Mouse (Mus musculus) gastrocnemius, postnatal 14 days (tissue): ENCODE measurements at regions not wholly inside any gene's neighbourhood (a gene's known extent, or its start where the extent isn't known, plus 50 kb on each side); places are given as distances from the start of the nearest gene placed in this dataset.
A peak's percentile ranks its signal among the peaks of the same experiment; 100 is the strongest.

Source experiments
- DNase-seq: peaks from one replicate; pipeline ENCODE4 v3.0.0; 2021; ENCODE audit warnings: mixed read lengths
- intact Hi-C: fragments of 180-260 bp; cut with DNase I; formaldehyde crosslinking; loops from one replicate; pipeline ENCODE4 v1.15.1; 2025; ENCODE audit warnings: low total_unique reads

DNA sequence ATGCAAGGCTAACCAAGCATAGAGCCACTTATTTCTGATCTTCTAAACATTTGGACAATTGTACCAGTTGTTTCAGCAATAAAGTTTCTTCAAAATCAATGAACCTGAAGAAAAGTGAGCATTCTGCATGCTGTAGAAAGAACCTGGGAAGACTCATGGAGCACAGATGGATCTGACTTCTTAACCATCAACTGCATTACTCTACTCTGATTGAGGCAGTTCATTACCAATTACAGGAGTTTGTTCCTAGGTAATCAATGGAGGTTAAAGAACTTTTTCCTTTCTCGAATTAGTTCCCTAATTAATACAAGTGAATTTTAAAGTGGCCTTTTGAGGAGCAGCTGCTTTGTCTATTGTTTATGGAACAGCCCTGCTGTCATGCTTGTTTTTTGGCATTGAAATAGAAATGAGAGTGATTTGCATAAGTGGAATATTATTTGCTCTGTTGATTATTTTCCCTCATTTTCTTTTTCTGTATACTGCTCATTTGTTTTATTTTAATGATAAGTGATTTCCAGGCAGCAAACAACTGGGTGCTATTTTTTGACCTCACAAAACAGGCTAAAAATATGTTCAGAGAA is 1586.4 kb upstream of the Flrt2 start:
- intact Hi-C loops, result no loop called here

DNA sequence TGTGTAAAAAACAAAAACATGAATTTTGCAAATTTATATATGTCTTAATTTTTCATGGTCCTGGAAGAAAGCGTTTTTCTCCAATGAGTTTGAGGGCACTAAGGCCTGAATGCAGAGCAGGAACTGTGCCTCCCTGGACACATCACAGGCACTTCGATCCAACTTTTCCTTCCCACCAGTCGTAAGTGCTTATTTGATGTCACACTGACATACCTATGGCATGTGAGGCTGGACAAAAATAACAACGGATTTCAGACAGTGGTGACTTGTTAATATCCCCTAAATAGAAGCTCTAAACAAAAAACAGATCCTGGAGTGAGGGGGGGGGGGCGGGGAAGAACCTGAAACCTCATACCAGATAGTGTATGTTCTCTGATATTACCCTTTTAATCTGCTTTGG is 1541.9 kb upstream of the Flrt2 start:
- DNase-seq, result no peak
- intact Hi-C loops, result no loop called here

More for the DNA sequence above, 1586.4 kb upstream of the Flrt2 start:
- DNase-seq, result no peak

DNA sequence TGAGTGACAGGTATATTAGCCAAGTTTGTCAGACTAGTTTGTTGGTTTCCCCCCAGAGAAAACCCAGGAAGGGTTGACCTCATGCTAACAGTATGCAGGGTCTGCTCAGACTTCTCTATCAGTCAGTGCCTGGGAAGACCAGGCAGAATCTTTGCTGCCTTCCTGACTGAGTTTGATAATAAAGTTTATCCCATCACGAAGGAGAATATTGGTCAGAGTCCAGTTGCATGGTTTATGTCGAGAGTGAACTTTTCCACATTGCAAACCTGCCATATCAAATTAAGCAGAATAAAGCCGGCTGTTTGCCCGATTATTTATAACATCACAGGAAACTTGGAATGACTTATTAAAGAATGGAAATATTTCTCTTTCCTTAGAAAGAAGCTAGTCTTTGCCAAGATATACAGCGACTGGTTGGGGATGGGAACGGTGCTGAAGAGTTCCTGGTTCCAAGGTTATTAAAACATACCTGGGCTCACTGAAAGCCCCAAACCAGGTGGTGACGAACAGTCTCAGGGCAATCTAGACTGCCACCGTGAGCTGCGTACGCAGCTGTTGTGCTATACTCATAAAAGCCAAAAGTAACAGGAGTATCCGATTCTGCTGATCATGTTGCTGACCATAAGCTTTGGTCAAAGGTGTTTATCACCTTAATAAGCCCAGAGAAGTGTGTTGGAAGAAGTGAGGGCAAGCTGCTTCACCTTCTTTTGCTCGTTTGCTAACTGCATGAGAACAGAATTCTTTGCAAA is 1536.7 kb upstream of the Flrt2 start:
- intact Hi-C loops, result no loop called here
- no peak for DNase-seq

DNA sequence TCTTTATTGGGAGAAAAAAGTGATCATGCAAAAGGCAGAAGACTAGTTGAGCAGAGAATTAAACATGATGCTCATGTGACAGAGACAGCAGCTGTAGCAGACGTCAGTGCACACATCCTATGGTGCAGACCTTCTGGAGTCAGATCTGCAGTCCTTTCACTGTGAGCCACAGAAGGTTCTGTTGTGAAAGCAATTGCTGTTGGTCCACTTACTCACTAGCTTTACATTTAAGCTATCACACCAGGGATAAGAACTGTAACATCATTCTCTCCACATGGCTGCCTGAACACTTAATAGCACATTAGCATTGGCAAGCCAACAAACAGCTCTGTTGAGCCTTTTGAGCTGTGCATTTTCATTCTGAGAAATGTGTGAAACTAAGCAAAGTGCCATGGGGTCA is 1509.7 kb upstream of the Flrt2 start:
- DNase-seq, result no peak
- intact Hi-C loops, result no loop called here

DNA sequence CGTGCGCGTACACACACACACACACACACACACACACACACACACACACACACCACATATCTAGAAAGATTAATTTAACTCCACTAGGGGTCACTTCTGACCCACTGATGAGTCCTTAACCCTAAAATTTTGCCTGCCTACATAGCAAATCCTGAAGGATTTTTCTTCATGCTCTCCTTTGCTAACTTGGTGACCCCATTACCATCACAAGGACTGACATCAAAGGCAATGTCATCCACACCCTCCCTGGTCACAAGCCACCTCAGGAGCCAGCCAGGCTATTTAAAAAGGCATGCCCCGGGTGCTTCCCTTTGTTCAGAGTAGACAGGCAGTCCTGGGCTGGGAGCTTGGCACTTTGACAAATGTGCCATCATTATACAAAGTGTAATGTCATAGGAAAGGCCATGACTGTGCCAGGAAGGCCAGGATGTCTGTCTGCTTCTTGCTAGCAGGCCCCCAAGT is 1501.4 kb upstream of the Flrt2 start:
- intact Hi-C loops, result no loop called here
- DNase-seq, result peak; percentile 23

DNA sequence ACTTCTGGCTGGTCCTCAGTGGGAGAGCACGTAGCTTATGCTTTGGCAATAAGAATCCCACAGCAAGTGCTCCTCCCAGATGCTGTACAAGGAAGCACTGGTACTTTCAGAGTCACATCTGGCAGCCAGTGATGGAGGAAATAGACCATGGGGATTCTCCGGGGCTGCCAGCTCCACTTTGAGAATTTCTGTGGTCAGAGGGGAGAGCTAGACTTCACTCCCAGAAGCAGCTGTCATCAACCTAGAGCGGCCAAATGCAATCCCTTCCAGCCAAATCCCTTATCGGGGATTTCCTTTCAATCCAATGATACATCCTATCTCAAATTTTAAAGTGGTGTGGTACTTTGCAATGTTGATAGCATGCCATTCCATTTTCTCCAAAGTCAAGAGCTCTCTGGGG is 1474.1 kb upstream of the Flrt2 start:
- peak; percentile 27 for DNase-seq
- intact Hi-C loops, result no loop called here

DNA sequence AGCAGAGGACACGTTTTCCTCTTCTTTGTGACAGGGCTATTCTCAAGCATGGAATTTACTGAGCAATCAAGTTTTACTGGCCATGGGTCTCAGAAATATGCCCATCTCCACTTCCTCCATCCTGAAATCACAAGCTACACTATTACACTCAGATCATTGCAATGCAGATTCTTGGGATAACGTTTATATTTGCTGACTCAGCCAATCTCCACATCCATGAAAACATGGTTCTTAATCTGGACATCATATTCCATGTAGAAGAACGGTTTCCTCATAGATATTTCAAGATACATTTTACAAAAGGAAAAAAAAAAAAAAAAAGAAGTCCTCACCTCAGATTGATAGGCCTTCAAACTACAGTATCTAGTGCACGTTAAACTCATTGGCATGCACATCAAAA is 1462.1 kb upstream of the Flrt2 start:
- intact Hi-C loops, result no loop called here
- DNase-seq, result no peak

DNA sequence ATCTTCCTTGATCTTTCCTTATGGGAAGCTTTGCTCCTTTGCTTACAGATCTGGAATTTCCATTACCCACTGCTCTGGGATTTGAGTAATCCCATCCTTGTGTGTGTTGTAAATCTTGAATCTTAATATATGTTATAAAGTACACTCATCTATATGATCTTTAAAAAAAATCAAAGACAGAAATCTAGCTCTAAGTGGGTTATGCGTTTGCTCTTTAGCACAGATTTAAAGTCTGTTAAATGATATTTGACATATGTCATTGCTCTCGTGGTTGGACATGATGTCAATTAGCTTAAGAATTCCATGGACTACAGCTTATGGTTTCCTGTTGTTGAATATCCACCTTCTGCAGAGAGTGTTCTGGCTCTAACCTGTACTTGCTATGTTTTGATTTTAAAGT is 1446.7 kb upstream of the Flrt2 start:
- DNase-seq, result no peak
- intact Hi-C loops, result no loop called here

DNA sequence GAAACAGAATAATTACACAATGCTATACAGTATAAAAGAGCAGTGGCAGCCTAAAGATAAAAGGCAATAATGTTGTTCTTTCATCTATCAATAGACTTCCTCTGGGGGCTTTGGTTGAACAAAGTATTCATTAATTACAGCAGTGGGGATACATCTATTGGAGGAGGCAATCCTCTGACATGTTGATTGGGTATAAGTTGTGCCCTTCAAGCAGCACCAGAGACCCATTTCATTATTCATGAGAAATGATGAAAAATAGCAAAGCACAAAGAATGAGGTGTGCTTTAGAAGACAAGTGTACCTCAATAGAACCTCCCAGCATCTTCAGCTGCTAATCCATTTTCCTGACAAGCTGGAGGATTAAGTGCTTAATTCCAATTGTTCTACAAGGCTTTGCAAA is 1444.7 kb upstream of the Flrt2 start:
- no peak for DNase-seq
- intact Hi-C loops, result no loop called here

DNA sequence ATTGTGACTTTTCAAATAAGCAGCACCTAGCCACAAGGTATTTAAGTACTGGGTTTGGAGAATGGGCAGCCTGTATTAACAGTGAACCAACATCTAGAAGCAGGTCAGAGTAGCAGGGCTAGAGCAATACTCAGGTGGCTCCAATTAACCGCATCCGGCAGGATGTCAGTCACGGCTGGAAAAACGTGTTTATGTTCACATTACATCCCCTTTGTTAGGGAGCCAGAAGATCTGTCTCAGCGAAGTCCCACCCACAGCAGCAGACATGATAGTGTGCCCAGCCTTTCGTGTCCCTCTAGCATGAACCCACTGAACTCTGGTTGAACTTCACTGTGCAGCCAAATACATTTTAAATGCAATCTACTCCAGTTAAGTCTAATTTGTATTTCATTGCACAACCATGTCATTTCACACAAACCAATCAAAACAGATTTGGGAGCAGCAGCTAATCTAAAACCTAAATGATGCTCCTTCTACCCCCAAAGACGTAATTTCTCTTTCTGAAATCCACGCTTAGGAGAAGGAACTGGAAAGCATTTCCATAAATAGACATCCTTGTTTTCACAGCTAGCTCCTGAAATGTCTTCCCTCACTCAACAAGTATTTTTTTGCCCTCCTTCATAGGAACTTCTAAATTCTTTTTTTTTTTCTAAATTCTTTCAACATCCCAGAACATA is 1438.9 kb upstream of the Flrt2 start:
- intact Hi-C loops, result no loop called here
- DNase-seq, result no peak

DNA sequence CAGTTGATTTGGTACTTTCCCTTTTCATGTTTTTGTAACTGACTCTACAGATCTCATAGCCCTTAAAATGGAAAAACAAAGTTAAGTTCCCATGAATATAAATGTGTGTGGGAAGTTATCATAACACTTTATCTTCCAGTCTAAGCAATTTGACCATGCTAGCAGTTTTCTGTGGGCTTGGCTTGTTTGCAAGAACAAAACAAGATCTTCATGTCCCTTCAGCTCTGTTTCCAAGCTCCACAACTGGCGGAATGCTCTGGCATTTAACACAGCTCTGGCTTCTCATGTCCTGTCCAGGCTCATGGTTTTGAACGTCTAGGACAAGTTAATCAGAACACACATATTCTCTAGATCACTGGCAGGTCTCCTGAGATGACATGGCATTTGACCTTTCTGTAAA is 1411.1 kb upstream of the Flrt2 start:
- DNase-seq, result peak; percentile 8
- intact Hi-C loops, result no loop called here

DNA sequence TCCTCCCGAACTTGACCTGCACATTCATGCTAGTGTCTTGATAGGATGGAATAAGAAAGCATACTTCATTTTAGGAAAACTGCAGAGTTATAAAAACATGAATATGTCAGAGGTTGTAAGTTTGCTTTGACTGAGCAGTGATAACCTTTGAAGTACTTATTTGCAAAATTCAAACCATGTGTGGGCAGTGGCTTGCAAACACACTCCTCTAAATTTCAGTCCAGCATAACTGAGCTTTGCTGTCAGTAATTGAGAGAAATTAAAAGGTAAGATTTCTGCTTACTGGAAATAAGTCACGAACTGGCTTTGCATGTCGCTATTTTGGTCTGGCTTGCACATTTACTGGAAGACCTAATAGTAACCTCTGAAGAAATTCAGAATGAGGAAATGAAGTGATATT is 1409.1 kb upstream of the Flrt2 start:
- intact Hi-C loops, result no loop called here
- no peak for DNase-seq

DNA sequence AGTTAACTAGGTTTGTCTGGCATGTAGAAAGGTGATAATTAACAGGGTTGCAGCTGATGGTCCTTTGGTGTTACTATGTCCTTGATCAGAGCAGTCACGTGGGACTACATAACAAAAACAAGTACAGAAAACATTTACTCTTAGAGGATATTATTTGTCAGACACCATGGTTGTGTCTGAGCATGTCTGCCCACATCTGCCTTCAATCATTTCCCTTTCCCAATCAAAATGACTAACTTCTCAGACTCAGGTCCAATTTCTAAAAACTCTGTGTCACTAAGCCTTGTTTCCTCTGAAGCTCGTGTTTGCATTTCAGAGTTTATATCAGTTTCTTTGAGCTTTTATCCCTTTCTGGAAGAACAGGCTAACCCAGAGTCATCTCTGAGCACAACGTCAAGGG is 1408.5 kb upstream of the Flrt2 start:
- intact Hi-C loops, result no loop called here
- DNase-seq, result no peak

DNA sequence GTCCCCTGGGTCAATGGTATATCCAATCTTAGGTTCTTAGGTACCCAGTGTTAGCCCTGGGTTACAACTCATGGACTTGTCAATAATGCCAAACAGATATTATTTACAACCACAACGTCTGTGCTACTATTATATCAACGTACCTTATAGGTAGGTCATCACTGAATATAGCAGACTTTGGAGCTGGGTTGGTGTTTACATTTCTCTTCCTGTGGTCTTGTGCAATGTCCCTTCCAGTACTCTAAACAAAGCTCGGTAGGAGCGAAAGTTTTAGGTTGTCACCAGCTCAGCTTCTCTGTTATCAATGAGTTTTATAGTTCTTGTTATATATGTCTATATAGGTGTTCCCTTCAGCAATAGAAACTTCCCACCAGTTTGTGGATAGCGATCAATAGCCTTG is 1394.2 kb upstream of the Flrt2 start:
- intact Hi-C loops, result no loop called here
- no peak for DNase-seq

DNA sequence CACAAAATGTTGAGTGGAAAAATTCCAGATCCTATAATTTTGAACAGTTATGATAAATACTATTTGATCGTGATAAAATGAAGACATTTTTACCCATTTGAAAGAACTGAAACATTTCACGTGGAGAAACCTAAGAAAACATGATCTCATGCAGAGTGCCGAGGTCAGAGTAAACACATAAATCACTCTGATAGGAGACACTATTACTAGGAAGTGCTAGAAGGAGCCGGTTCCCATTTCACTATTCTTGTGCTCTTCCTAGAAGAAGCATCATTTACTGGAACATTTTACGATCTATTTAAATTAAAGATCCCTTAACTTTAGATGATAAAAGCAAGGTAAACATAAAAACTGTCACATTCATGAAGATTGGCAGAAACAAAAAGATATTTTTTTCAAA is 1359.7 kb upstream of the Flrt2 start:
- no peak for DNase-seq
- intact Hi-C loops, result no loop called here

DNA sequence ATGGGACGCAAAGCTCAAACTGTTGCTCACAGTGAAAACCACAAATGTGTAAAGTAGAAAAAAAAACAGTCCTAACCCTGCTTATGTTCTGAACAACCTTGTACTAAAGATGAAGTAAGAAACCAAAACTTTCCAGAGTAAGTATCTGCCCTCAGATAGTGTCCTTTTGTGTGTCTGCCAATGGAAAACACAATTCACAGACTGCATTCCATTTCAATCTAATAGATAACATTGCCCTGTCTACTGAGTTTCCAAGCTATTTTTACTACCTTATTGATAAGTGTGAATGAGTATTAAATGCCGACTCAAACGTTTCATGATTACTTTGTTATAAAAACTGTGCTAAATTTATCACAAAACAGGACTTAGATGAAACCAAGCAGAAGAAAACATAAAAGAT is 1357.4 kb upstream of the Flrt2 start:
- intact Hi-C loops, result no loop called here
- DNase-seq, result no peak

DNA sequence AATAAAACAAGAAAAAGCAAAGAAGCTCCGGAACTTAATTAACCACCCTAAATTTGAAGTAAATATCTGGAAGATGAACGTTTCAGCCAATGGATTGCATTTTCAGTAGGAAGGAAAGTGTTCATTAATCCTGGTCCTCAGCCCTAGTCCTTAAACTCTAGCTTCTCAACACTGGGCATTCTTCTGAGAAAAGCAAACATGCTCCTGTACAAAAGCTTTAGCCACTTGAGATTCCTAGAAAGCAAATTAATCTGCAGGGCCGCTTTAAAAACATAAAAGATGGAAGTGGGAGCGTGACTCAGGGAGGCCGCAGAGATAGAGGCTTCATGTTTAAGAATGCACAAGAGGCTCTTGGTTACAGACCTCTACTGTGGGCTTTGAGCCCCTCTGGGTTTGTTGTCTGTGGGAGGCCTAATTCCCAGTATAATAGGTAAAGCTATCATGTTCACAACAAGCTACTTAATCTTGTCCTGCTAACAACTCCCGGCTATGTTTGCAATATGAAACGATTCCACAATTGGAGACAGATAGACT is 1342.3 kb upstream of the Flrt2 start:
- intact Hi-C loops, result no loop called here
- DNase-seq, result no peak

DNA sequence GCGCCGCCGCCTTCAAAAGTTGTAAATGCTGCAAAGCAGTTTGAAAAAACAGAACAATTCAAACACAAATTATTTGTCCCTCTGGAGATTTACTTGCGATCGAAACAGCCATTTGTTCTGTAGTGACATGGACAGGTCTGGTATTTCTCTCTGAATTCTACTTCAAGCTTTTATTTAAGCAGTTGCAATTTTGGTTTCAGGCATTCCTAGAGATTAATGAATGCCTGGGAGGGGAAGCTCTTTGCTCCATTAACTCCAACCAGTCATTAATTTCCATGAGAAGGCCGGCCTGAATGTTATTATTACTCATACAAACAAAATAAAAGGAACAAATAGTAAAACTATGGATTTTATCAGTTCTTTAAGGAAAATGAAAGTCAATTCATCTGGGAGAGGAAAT is 1327.8 kb upstream of the Flrt2 start:
- intact Hi-C loops, result no loop called here

DNA sequence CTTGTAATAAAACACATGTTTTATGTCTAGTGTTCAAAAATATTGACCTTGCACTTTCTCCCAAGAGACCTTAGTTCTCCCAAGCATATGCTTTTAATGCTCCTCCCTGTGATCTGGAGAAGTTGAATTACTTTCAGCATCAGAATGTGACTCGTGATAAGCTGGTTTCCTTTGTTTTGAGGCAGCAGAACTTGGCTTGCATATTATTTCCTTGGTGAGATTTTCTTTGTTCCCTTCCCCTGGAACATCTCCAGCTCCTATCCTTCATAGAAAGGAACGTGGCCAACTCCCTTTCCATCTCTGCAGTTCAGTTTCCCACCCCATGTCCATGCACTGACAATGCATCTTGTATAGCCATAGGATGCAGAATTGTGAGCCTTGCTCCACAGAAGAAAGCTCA is 1292.0 kb upstream of the Flrt2 start:
- intact Hi-C loops, result no loop called here
- DNase-seq, result no peak

More for the DNA sequence above, 1327.8 kb upstream of the Flrt2 start:
- no peak for DNase-seq

DNA sequence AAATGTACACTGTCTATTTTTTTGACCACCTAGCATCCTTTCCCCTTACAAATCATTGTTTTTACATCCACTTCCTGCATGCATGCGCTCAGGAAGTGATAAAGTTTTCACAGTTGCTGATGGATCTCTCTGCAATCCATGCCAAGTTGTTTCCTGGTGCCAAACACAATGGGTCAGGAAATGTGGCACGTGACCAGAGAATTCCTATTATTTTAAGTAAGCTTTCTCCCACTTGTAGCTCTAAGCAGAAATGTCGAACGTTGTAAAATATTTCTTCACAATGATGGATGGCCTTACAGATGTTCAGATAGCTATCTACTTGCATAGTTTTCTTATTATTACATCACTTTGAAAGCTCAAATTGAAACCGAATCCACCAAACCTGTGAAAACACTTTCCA is 1271.1 kb upstream of the Flrt2 start:
- intact Hi-C loops, result no loop called here

DNA sequence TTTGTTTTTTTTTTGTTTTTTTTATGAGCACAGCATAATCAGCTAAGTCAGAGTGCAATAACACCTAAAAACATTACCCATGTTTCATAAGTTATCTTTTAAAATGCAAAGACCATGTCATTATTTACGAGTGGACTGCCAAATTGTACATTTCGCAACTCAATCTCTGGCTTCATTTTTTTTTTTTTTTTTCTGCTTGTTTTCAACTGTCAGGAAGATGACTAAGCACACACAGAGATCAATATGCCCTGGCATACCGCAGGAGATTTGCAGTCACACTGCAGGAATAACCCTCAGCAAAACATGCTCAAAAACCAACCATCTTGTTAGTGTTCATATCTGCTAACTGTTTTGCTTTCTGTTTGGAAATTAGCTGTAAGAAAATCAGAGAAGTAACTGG is 1270.3 kb upstream of the Flrt2 start:
- intact Hi-C loops, result no loop called here
- DNase-seq, result no peak

More for the DNA sequence above, 1271.1 kb upstream of the Flrt2 start:
- no peak for DNase-seq
